Mouse (Mus musculus): ENCODE measurements at regions not wholly inside any gene's neighbourhood (a gene's known extent, or its start where the extent isn't known, plus 50 kb on each side); places are given as distances from the start of the nearest gene placed in this dataset.

GRCm38 (mm10) chr1:91713131-91713530 lies 88.1 kb upstream of the Twist2 start:
- TF ChIP-seq EP300 (IDR thresholded peaks at IDR 0.05; ENCODE audit: low read depth) (no peak), CTCF (IDR thresholded peaks at IDR 0.05; ENCODE audit: low read depth) (no peak)
- H3K4me2 ChIP-seq (ENCODE audit: low read depth, low read length): no peak overlapping the region
- no peak overlapping the region for H3K9ac ChIP-seq (replicated peaks; ENCODE audit: low read depth, low read length)
- H3K4me3 ChIP-seq (ENCODE audit: low read depth, low read length): no peak overlapping the region
- DNase-seq (ENCODE audit: low spot score) (no peak), ATAC-seq (ENCODE audit: insufficient read depth, low read depth) (no peak)
- H3K4me1 ChIP-seq (ENCODE audit: control insufficient read depth, insufficient read depth): no peaks in the 10 kb centered on the region
- H3K27ac ChIP-seq (ENCODE audit: low read depth): no peak overlapping the region
- H3K9me3 ChIP-seq (replicated peaks; ENCODE audit: control insufficient read depth, low read length): no peaks in the 10 kb centered on the region
- no peaks in the 10 kb centered on the region for H3K27me3 ChIP-seq (ENCODE audit: control insufficient read depth, insufficient read depth, low read length)
- 81% methylated on average over 11 of the region's 11 CpGs for WGBS
- H3K36me3 ChIP-seq (replicated peaks; ENCODE audit: control insufficient read depth, insufficient read depth, low read length): no peaks in the 10 kb centered on the region

GRCm38 (mm10) chr1:91714266-91714665 lies 87.0 kb upstream of the Twist2 start:
- Histone ChIP-seq H3K9me3 (replicated peaks; ENCODE audit: control insufficient read depth, low read length) (no peaks in the 10 kb centered on the region), H3K27ac (ENCODE audit: low read depth) (no peak overlapping the region), H3K4me1 (ENCODE audit: control insufficient read depth, insufficient read depth) (no peaks in the 10 kb centered on the region), H3K4me2 (ENCODE audit: low read depth, low read length) (no peak overlapping the region), H3K4me3 (ENCODE audit: low read depth, low read length) (no peak overlapping the region), H3K27me3 (ENCODE audit: control insufficient read depth, insufficient read depth, low read length) (no peaks in the 10 kb centered on the region), H3K36me3 (replicated peaks; ENCODE audit: control insufficient read depth, insufficient read depth, low read length) (no peaks in the 10 kb centered on the region), H3K9ac (replicated peaks; ENCODE audit: low read depth, low read length) (no peak overlapping the region)
- no peak for DNase-seq (ENCODE audit: low spot score)
- no peak for ATAC-seq (ENCODE audit: insufficient read depth, low read depth)
- 75% methylated on average over 6 of the region's 6 CpGs for WGBS
- TF ChIP-seq EP300 (IDR thresholded peaks at IDR 0.05; ENCODE audit: low read depth): no peak
- no peak for TF ChIP-seq CTCF (IDR thresholded peaks at IDR 0.05; ENCODE audit: low read depth)

GRCm38 (mm10) chr1:91715341-91715740 lies 85.9 kb upstream of the Twist2 start:
- Histone ChIP-seq H3K9me3 (replicated peaks; ENCODE audit: control insufficient read depth, low read length) (no peaks in the 10 kb centered on the region), H3K4me1 (ENCODE audit: control insufficient read depth, insufficient read depth) (no peaks in the 10 kb centered on the region), H3K4me2 (ENCODE audit: low read depth, low read length) (no peak overlapping the region), H3K36me3 (replicated peaks; ENCODE audit: control insufficient read depth, insufficient read depth, low read length) (no peaks in the 10 kb centered on the region), H3K27ac (ENCODE audit: low read depth) (no peak overlapping the region), H3K27me3 (ENCODE audit: control insufficient read depth, insufficient read depth, low read length) (no peaks in the 10 kb centered on the region), H3K9ac (replicated peaks; ENCODE audit: low read depth, low read length) (no peak overlapping the region), H3K4me3 (ENCODE audit: low read depth, low read length) (no peak overlapping the region)
- ATAC-seq (ENCODE audit: insufficient read depth, low read depth) (no peak), DNase-seq (ENCODE audit: low spot score) (no peak)
- TF ChIP-seq EP300 (IDR thresholded peaks at IDR 0.05; ENCODE audit: low read depth) (no peak), CTCF (IDR thresholded peaks at IDR 0.05; ENCODE audit: low read depth) (no peak)
- WGBS: 58% methylated on average over 7 of the region's 7 CpGs

- Histone ChIP-seq H3K4me2 (ENCODE audit: low read depth, low read length) (no peak overlapping the region), H3K9me3 (replicated peaks; ENCODE audit: control insufficient read depth, low read length) (no peaks in the 10 kb centered on the region), H3K27ac (ENCODE audit: low read depth) (no peak overlapping the region), H3K27me3 (ENCODE audit: control insufficient read depth, insufficient read depth, low read length) (no peaks in the 10 kb centered on the region), H3K4me1 (ENCODE audit: control insufficient read depth, insufficient read depth) (no peaks in the 10 kb centered on the region), H3K4me3 (ENCODE audit: low read depth, low read length) (no peak overlapping the region), H3K9ac (replicated peaks; ENCODE audit: low read depth, low read length) (no peak overlapping the region), H3K36me3 (replicated peaks; ENCODE audit: control insufficient read depth, insufficient read depth, low read length) (no peaks in the 10 kb centered on the region)
- 78% methylated on average over 2 of the region's 2 CpGs for WGBS
- DNase-seq (ENCODE audit: low spot score): no peak
- TF ChIP-seq CTCF (IDR thresholded peaks at IDR 0.05; ENCODE audit: low read depth): no peak
- TF ChIP-seq EP300 (IDR thresholded peaks at IDR 0.05; ENCODE audit: low read depth): no peak
- no peak for ATAC-seq (ENCODE audit: insufficient read depth, low read depth)
These were observed 85.5 kb upstream of the Twist2 start for GRCm38 (mm10) chr1:91715791-91716190.

- TF ChIP-seq CTCF (IDR thresholded peaks at IDR 0.05; ENCODE audit: low read depth) (no peak), EP300 (IDR thresholded peaks at IDR 0.05; ENCODE audit: low read depth) (no peak)
- Histone ChIP-seq H3K27ac (ENCODE audit: low read depth) (no peak overlapping the region), H3K36me3 (replicated peaks; ENCODE audit: control insufficient read depth, insufficient read depth, low read length) (no peaks in the 10 kb centered on the region), H3K4me1 (ENCODE audit: control insufficient read depth, insufficient read depth) (no peaks in the 10 kb centered on the region), H3K27me3 (ENCODE audit: control insufficient read depth, insufficient read depth, low read length) (no peaks in the 10 kb centered on the region), H3K4me2 (ENCODE audit: low read depth, low read length) (no peak overlapping the region), H3K4me3 (ENCODE audit: low read depth, low read length) (no peak overlapping the region), H3K9ac (replicated peaks; ENCODE audit: low read depth, low read length) (no peak overlapping the region), H3K9me3 (replicated peaks; ENCODE audit: control insufficient read depth, low read length) (no peaks in the 10 kb centered on the region)
- DNase-seq (ENCODE audit: low spot score) (no peak), ATAC-seq (ENCODE audit: insufficient read depth, low read depth) (no peak)
- 93% methylated on average over 2 of the region's 2 CpGs for WGBS
These were observed 84.4 kb upstream of the Twist2 start for GRCm38 (mm10) chr1:91716836-91717235.

- TF ChIP-seq CTCF (IDR thresholded peaks at IDR 0.05; ENCODE audit: low read depth) (no peak), EP300 (IDR thresholded peaks at IDR 0.05; ENCODE audit: low read depth) (no peak)
- no peaks in the 10 kb centered on the region for H3K9me3 ChIP-seq (replicated peaks; ENCODE audit: control insufficient read depth, low read length)
- no peak overlapping the region for H3K4me2 ChIP-seq (ENCODE audit: low read depth, low read length)
- H3K9ac ChIP-seq (replicated peaks; ENCODE audit: low read depth, low read length): no peak overlapping the region
- no peak overlapping the region for H3K27ac ChIP-seq (ENCODE audit: low read depth)
- DNase-seq (ENCODE audit: low spot score): no peak
- no peaks in the 10 kb centered on the region for H3K27me3 ChIP-seq (ENCODE audit: control insufficient read depth, insufficient read depth, low read length)
- H3K4me3 ChIP-seq (ENCODE audit: low read depth, low read length): no peak overlapping the region
- ATAC-seq (ENCODE audit: insufficient read depth, low read depth): no peak
- H3K36me3 ChIP-seq (replicated peaks; ENCODE audit: control insufficient read depth, insufficient read depth, low read length): no peaks in the 10 kb centered on the region
- H3K4me1 ChIP-seq (ENCODE audit: control insufficient read depth, insufficient read depth): no peaks in the 10 kb centered on the region
- WGBS: 49% methylated on average over 8 of the region's 8 CpGs
These were observed 83.3 kb upstream of the Twist2 start for GRCm38 (mm10) chr1:91717961-91718360.
